ENCODE assay signal across 13 mouse cellular contexts in genomic region chr1:126992441-126992840, GRCm38 (mm10).
DNase-seq lines count a peak whose midpoint lies in the region; ATAC-seq lines count a peak whose summit lies in the region.
"Had no signal": no experiment of that assay in that cellular context is flagged by ENCODE, and none has a peak within 500 bp of the region (broad histone marks: within the 10 kb centered on the region; RNA-seq: fewer than 3 reads in every experiment).

No protein-coding gene starts in this region.

- 42% methylated on average over 4 of the region's 4 CpGs for WGBS in forebrain, embryonic 15.5 days
- WGBS in forebrain, embryonic 12.5 days, result 81% methylated on average over 4 of the region's 4 CpGs
- WGBS in hindbrain, embryonic 15.5 days, result 37% methylated on average over 4 of the region's 4 CpGs
- WGBS in neural tube, embryonic 13.5 days, result 47% methylated on average over 4 of the region's 4 CpGs

- no peaks in the 10 kb centered on the region for H3K27me3 ChIP-seq in forebrain, embryonic 15.5 days
- H3K27me3 ChIP-seq in forebrain, embryonic 12.5 days, result no peaks in the 10 kb centered on the region
- no peaks in the 10 kb centered on the region; the same call in 1 of the 2 replicates for H3K27me3 ChIP-seq in hindbrain, embryonic 15.5 days
- H3K27me3 ChIP-seq in neural tube, embryonic 13.5 days, result 0 out of 2 replicates have a peak, but pooled peaks cover 4% of the 10 kb centered on the region

- no peaks in the 10 kb centered on the region for H3K9me3 ChIP-seq in forebrain, embryonic 15.5 days
- H3K9me3 ChIP-seq in forebrain, embryonic 12.5 days, result no peaks in the 10 kb centered on the region
- no peaks in the 10 kb centered on the region for H3K9me3 ChIP-seq in hindbrain, embryonic 15.5 days
- no peaks in the 10 kb centered on the region for H3K9me3 ChIP-seq in neural tube, embryonic 13.5 days

- no peak overlapping the region for H3K4me2 ChIP-seq in forebrain, embryonic 15.5 days (replicated peaks)
- H3K4me2 ChIP-seq in forebrain, embryonic 12.5 days, result no peak overlapping the region
- H3K4me2 ChIP-seq in hindbrain, embryonic 15.5 days, result no peak overlapping the region
- no peak overlapping the region for H3K4me2 ChIP-seq in neural tube, embryonic 13.5 days

- H3K4me1 ChIP-seq in forebrain, embryonic 15.5 days, result peaks cover 10% of the 10 kb centered on the region; the same call in 1 of the 2 replicates
- H3K4me1 ChIP-seq in forebrain, embryonic 12.5 days, result no peaks in the 10 kb centered on the region
- H3K4me1 ChIP-seq in hindbrain, embryonic 15.5 days (replicated peaks), result 0 out of 2 replicates have a peak, but pooled peaks cover 5% of the 10 kb centered on the region
- H3K4me1 ChIP-seq in neural tube, embryonic 13.5 days (replicated peaks), result peaks cover 10% of the 10 kb centered on the region

- H3K9ac ChIP-seq in forebrain, embryonic 15.5 days (replicated peaks), result no peak overlapping the region
- H3K9ac ChIP-seq in forebrain, embryonic 12.5 days, result no peak overlapping the region
- H3K9ac ChIP-seq in hindbrain, embryonic 15.5 days, result no peak overlapping the region
- no peak overlapping the region for H3K9ac ChIP-seq in neural tube, embryonic 13.5 days
- H3K9ac ChIP-seq: liver, embryonic 14.5 days had no signal

- peak; percentile 69 for ATAC-seq in forebrain, embryonic 15.5 days (replicated peaks)
- no peak for ATAC-seq in forebrain, embryonic 12.5 days (ENCODE audit: low FRiP score)
- peak; percentile 65 for ATAC-seq in hindbrain, embryonic 15.5 days (ENCODE audit: low FRiP score, low read depth)
- ATAC-seq in neural tube, embryonic 13.5 days (ENCODE audit: low read depth), result peak; percentile 40; the same call in 1 of the 2 replicates

- H3K4me3 ChIP-seq in forebrain, embryonic 15.5 days, result no peak overlapping the region
- H3K4me3 ChIP-seq in forebrain, embryonic 12.5 days (replicated peaks), result no peak overlapping the region
- H3K4me3 ChIP-seq in hindbrain, embryonic 15.5 days, result no peak overlapping the region
- H3K4me3 ChIP-seq in neural tube, embryonic 13.5 days, result no peak overlapping the region
- H3K4me3 ChIP-seq: erythroblast, embryonic 14.5 days had no signal

- no peaks in the 10 kb centered on the region for H3K36me3 ChIP-seq in forebrain, embryonic 15.5 days
- no peaks in the 10 kb centered on the region for H3K36me3 ChIP-seq in forebrain, embryonic 12.5 days (replicated peaks)
- H3K36me3 ChIP-seq in hindbrain, embryonic 15.5 days, result no peaks in the 10 kb centered on the region
- H3K36me3 ChIP-seq in neural tube, embryonic 13.5 days, result no peaks in the 10 kb centered on the region

- intact Hi-C loops in left cerebral cortex, postnatal 4 days (cut with DNase I), result loop anchor here (5.0 kb wide), 1 partner anchor 1385 kb away; no protein-coding TSS in a partner anchor
- intact Hi-C loops in left cerebral cortex, postnatal 10 days (cut with DNase I), result loop anchor here (5.0 to 10.0 kb wide), 2 partner anchors 60 to 1388 kb away; no protein-coding TSS in a partner anchor

- DNase-seq in left cerebral cortex, postnatal 4 days, result peak; percentile 85
- no peak for DNase-seq in left cerebral cortex, postnatal 10 days (ENCODE audit: extremely low spot score in 1 of 2, low spot score in 2 of 2)
- no peak for DNase-seq in lung, postnatal 10 days
- DNase-seq: adrenal gland, postnatal 14 days; heart, adult 18-20 months; thymus, adult 2 months had no signal

- no peak overlapping the region for H3K27ac ChIP-seq in forebrain, embryonic 15.5 days (replicated peaks)
- no peak overlapping the region for H3K27ac ChIP-seq in forebrain, embryonic 12.5 days
- no peak overlapping the region for H3K27ac ChIP-seq in hindbrain, embryonic 15.5 days (replicated peaks)
- H3K27ac ChIP-seq in neural tube, embryonic 13.5 days (replicated peaks), result no peak overlapping the region
- H3K27ac ChIP-seq: kidney, postnatal 0 days; liver, embryonic 14.5 days had no signal
